Mouse (Mus musculus) cerebellum, adult 2 months (tissue): ENCODE measurements around the gene Gtdc1.

Experiments used
- CTCF ChIP-seq: fragments of 200-500 bp; IDR thresholded peaks from 2 replicates; pipeline ENCODE4 v1.5.1; 2011; ENCODE audit warnings: low read depth, mild to moderate bottlenecking, control low read depth, low read length, moderate library complexity, borderline replicate concordance; ENCODE audit not compliant: insufficient read depth
- POLR2A ChIP-seq: fragments of 200-500 bp; IDR thresholded peaks from 2 replicates; pipeline ENCODE4 v1.6.1; 2011; ENCODE audit warnings: low read length, control low read depth, borderline replicate concordance; ENCODE audit not compliant: insufficient read depth

DNA sequence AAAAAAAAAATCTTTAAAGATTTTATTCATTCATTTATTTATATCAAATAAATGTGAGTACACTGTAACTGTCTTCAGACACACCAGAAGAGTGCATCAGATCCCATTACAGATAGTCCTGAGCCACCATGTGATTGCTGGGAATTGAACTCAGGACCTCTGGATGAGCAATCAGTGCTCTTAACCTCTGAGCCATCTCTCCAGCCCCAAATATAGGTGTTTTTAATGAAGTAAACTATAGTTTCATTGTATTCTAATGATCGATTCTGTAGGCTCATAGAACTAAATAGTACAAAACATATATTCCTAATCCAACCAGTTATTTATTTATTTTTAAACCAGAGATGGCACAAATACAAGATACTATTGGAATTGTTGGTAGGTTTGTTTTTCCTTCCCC lies 42.2 kb upstream of the Gtdc1 start:
- no peak for TF ChIP-seq CTCF
- TF ChIP-seq POLR2A, result no peak
